Mouse (Mus musculus): ENCODE results near the gene Ralgapb. TPM values are rescaled to one million over a fixed set of nuclear protein-coding genes. Genes with fewer than 3 reads are reported as not detected.
"Not testable (repeated sequence)": the region's sequence is repeated elsewhere in the genome, so short reads cannot be mapped to it uniquely, and the experiment has no call there.

The Ralgapb gene
- polyA plus RNA-seq, 1 experiment, result 57.7 TPM

GRCm38 (mm10) chr2:158386072-158386471 is 23.6 kb upstream of the Ralgapb start:
- H3K9me3 ChIP-seq (replicated peaks; ENCODE audit: control insufficient read depth, insufficient read depth, low read length, poor library complexity, severe bottlenecking), result no peaks in the 10 kb centered on the region
- H3K4me3 ChIP-seq (ENCODE audit: low read depth, low read length), result no peak overlapping the region
- no peak overlapping the region for H3K27ac ChIP-seq (ENCODE audit: insufficient read depth, low read length)
- peaks cover 4% of the 10 kb centered on the region for H3K36me3 ChIP-seq (ENCODE audit: control insufficient read depth, insufficient read depth, low read length, poor library complexity, severe bottlenecking)
- peaks cover 2% of the 10 kb centered on the region for H3K4me1 ChIP-seq (ENCODE audit: control insufficient read depth, insufficient read depth, low read length)
- H3K9ac ChIP-seq (ENCODE audit: low read depth, poor library complexity, severe bottlenecking), result no peak overlapping the region
- TF ChIP-seq EP300 (IDR thresholded peaks at IDR 0.05; ENCODE audit: insufficient read depth, low read depth, low read length) (no peak), CTCF (IDR thresholded peaks at IDR 0.05; ENCODE audit: low read depth, low read length) (no peak), POLR2A (IDR thresholded peaks at IDR 0.05; ENCODE audit: insufficient read depth, low read length) (no peak)
- H3K27me3 ChIP-seq (ENCODE audit: control insufficient read depth, insufficient read depth, low read length, poor library complexity, severe bottlenecking), result no peaks in the 10 kb centered on the region

GRCm38 (mm10) chr2:158389421-158389820 is 20.2 kb upstream of the Ralgapb start:
- TF ChIP-seq CTCF (IDR thresholded peaks at IDR 0.05; ENCODE audit: low read depth, low read length) (no peak), POLR2A (IDR thresholded peaks at IDR 0.05; ENCODE audit: insufficient read depth, low read length) (no peak)
- H3K9ac ChIP-seq (ENCODE audit: low read depth, poor library complexity, severe bottlenecking), result no peak overlapping the region
- H3K27ac ChIP-seq (ENCODE audit: insufficient read depth, low read length), result no peak overlapping the region
- H3K4me3 ChIP-seq (ENCODE audit: low read depth, low read length), result no peak overlapping the region
- peaks cover 4% of the 10 kb centered on the region; the same call in 1 of the 2 replicates for H3K36me3 ChIP-seq (ENCODE audit: control insufficient read depth, insufficient read depth, low read length, poor library complexity, severe bottlenecking)
- no peaks in the 10 kb centered on the region for H3K9me3 ChIP-seq (replicated peaks; ENCODE audit: control insufficient read depth, insufficient read depth, low read length, poor library complexity, severe bottlenecking)
- H3K27me3 ChIP-seq (ENCODE audit: control insufficient read depth, insufficient read depth, low read length, poor library complexity, severe bottlenecking), result no peaks in the 10 kb centered on the region
- peaks cover 2% of the 10 kb centered on the region for H3K4me1 ChIP-seq (ENCODE audit: control insufficient read depth, insufficient read depth, low read length)

DNA sequence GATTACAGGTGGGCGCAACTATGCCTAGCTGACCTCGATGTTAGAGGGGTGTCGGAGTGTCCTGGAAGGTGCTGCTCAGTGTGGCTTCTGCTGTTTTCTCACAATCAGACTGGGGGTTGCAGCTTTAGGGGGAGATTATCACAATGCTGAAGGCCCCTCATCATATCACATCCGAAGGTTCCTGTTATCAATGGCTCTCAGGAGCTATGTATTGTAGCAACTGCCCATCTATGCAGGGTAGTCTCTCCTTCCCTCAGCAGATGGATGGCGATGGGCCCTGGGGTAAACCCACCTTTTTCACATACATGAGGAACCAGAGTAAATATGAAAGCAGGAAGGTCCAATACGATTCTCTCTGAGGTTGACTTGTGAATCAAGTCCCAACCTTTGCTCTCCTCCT is 13.3 kb upstream of the Ralgapb start:
- Histone ChIP-seq H3K4me1 (ENCODE audit: control insufficient read depth, insufficient read depth, low read length) (no peaks in the 10 kb centered on the region), H3K36me3 (ENCODE audit: control insufficient read depth, insufficient read depth, low read length, poor library complexity, severe bottlenecking) (no peaks in the 10 kb centered on the region)
- no peak for TF ChIP-seq CTCF (IDR thresholded peaks at IDR 0.05; ENCODE audit: low read depth, low read length)

DNA sequence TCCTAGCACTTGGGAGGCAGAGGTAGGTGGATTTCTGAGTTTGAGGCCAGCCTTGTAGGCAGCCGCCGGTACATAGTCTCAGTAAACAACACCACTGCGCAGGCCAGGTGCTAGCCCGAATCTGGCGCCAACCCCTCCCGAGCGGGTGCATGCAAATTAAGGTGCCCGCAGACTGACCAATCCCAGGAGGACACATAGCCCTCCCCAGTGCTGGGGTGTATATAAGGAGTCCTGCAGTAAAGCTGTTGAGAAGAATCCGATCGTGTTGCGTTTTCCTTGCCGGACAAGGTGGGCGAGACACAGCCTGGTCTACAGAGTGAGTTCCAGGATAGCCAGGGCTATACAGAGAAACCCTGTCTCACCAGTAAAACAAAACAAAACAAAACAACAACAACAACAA is 12.5 kb upstream of the Ralgapb start:
- H3K9ac ChIP-seq (ENCODE audit: low read depth, poor library complexity, severe bottlenecking); H3K27me3 ChIP-seq (ENCODE audit: control insufficient read depth, insufficient read depth, low read length, poor library complexity, severe bottlenecking); H3K4me1 ChIP-seq (ENCODE audit: control insufficient read depth, insufficient read depth, low read length); H3K27ac ChIP-seq (ENCODE audit: insufficient read depth, low read length); H3K9me3 ChIP-seq (replicated peaks; ENCODE audit: control insufficient read depth, insufficient read depth, low read length, poor library complexity, severe bottlenecking); H3K4me3 ChIP-seq (ENCODE audit: low read depth, low read length); H3K36me3 ChIP-seq (ENCODE audit: control insufficient read depth, insufficient read depth, low read length, poor library complexity, severe bottlenecking): not testable (repeated sequence)

More for the DNA sequence above, 13.3 kb upstream of the Ralgapb start:
- Histone ChIP-seq H3K27me3 (ENCODE audit: control insufficient read depth, insufficient read depth, low read length, poor library complexity, severe bottlenecking) (no peaks in the 10 kb centered on the region), H3K27ac (ENCODE audit: insufficient read depth, low read length) (no peak overlapping the region), H3K9ac (ENCODE audit: low read depth, poor library complexity, severe bottlenecking) (no peak overlapping the region), H3K4me3 (ENCODE audit: low read depth, low read length) (no peak overlapping the region), H3K9me3 (replicated peaks; ENCODE audit: control insufficient read depth, insufficient read depth, low read length, poor library complexity, severe bottlenecking) (no peaks in the 10 kb centered on the region)

DNA sequence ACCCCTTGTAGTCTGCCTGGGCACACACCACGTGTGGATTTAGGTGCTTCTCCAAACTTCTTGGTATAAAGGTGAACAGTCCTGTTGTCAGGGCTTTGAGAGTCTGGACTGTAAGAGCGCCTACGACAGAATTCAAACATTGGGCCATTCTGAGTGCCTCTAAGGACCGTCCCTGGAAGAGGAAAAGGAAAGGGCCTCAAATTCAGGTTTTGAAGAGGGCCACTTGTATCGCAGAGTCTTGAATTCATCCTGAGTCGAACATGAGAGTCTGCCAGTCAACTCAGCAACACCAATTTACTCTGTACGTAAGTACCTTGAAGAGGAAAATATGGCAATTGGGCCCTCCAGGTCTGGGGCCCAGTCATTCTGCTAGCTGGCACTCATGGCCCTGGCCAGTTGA is 6.7 kb upstream of the Ralgapb start:
- no peak overlapping the region for H3K27ac ChIP-seq (ENCODE audit: insufficient read depth, low read length)
- no peaks in the 10 kb centered on the region for H3K27me3 ChIP-seq (ENCODE audit: control insufficient read depth, insufficient read depth, low read length, poor library complexity, severe bottlenecking)
- H3K4me3 ChIP-seq (ENCODE audit: low read depth, low read length), result no peak overlapping the region
- no peaks in the 10 kb centered on the region for H3K36me3 ChIP-seq (ENCODE audit: control insufficient read depth, insufficient read depth, low read length, poor library complexity, severe bottlenecking)
- no peaks in the 10 kb centered on the region for H3K9me3 ChIP-seq (replicated peaks; ENCODE audit: control insufficient read depth, insufficient read depth, low read length, poor library complexity, severe bottlenecking)
- no peaks in the 10 kb centered on the region for H3K4me1 ChIP-seq (ENCODE audit: control insufficient read depth, insufficient read depth, low read length)
- TF ChIP-seq EP300 (IDR thresholded peaks at IDR 0.05; ENCODE audit: insufficient read depth, low read depth, low read length), result no peak
- no peak for TF ChIP-seq CTCF (IDR thresholded peaks at IDR 0.05; ENCODE audit: low read depth, low read length)
- TF ChIP-seq POLR2A (IDR thresholded peaks at IDR 0.05; ENCODE audit: insufficient read depth, low read length), result no peak
- H3K9ac ChIP-seq (ENCODE audit: low read depth, poor library complexity, severe bottlenecking), result no peak overlapping the region

DNA sequence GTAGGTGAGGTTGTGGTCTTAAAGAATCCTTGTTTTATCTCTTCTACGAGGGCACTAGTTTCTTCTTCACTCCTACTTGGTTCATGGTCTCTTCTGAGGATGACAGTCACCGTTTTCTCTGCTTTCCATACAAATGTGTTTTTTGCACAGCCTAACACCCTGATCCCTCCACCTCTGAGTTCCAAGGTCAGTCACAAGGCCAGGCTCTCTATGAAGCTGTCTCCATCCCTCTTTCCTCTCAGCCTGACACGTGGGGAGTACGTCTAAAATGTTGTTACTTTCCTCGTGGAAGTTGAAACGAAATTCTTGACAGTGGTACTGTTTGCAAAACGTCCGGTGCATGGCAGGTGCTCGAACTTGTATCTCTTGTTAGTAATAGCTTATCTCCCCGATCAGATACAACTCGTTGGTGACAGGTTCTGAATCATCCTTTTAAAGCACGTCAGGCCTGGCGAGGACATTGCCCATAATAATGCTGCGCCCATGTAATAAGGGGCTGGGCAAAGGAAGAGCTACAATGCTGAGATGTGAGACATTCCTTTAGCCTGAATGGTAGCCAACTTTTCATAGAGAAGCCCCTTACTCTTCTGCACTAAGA is 552 bp upstream of the Ralgapb start:
- Histone ChIP-seq H3K4me1 (ENCODE audit: control insufficient read depth, insufficient read depth, low read length) (peaks cover 2% of the 10 kb centered on the region), H3K9ac (ENCODE audit: low read depth, poor library complexity, severe bottlenecking) (peak overlapping the region; percentile 51), H3K27ac (ENCODE audit: insufficient read depth, low read length) (no peak overlapping the region), H3K9me3 (replicated peaks; ENCODE audit: control insufficient read depth, insufficient read depth, low read length, poor library complexity, severe bottlenecking) (no peaks in the 10 kb centered on the region), H3K27me3 (ENCODE audit: control insufficient read depth, insufficient read depth, low read length, poor library complexity, severe bottlenecking) (no peaks in the 10 kb centered on the region), H3K36me3 (ENCODE audit: control insufficient read depth, insufficient read depth, low read length, poor library complexity, severe bottlenecking) (no peaks in the 10 kb centered on the region), H3K4me3 (ENCODE audit: low read depth, low read length) (peak overlapping the region; percentile 88)
- TF ChIP-seq POLR2A (IDR thresholded peaks at IDR 0.05; ENCODE audit: insufficient read depth, low read length) (no peak), CTCF (IDR thresholded peaks at IDR 0.05; ENCODE audit: low read depth, low read length) (no peak), EP300 (IDR thresholded peaks at IDR 0.05; ENCODE audit: insufficient read depth, low read depth, low read length) (no peak)
